10 mouse cellular contexts compared by ENCODE assay signal in genomic region chr13:51648237-51648636, GRCm38 (mm10). TPM values are rescaled to one million over a fixed set of nuclear protein-coding genes. Genes with fewer than 3 reads are reported as not detected.
DNase-seq lines count a peak whose midpoint lies in the region; ATAC-seq and TF ChIP-seq lines count a peak whose summit lies in the region.
"Had no signal": no experiment of that assay in that cellular context is flagged by ENCODE, and none has a peak within 500 bp of the region (broad histone marks: within the 10 kb centered on the region; RNA-seq: fewer than 3 reads in every experiment).

No protein-coding gene starts in this region.

- no peak overlapping the region for H3K9ac ChIP-seq in forebrain, embryonic 13.5 days
- no peak overlapping the region for H3K9ac ChIP-seq in forebrain, embryonic 16.5 days (replicated peaks; ENCODE audit: low read depth, low read length)
- no peak overlapping the region for H3K9ac ChIP-seq in limb, embryonic 12.5 days (replicated peaks)
- H3K9ac ChIP-seq in liver, embryonic 14.5 days (replicated peaks), result peak overlapping the region; percentile 100

- no peak overlapping the region for H3K4me3 ChIP-seq in forebrain, embryonic 13.5 days
- no peak overlapping the region for H3K4me3 ChIP-seq in forebrain, embryonic 16.5 days (replicated peaks; ENCODE audit: low read length)
- H3K4me3 ChIP-seq in limb, embryonic 12.5 days (replicated peaks), result no peak overlapping the region
- H3K4me3 ChIP-seq in limb, embryonic 10.5 days, result no peak overlapping the region
- peak overlapping the region; percentile 87 to 99 for H3K4me3 ChIP-seq in liver, embryonic 14.5 days (ENCODE audit: insufficient read depth in 1 of 2, low read depth in 2 of 2, low read length in 2 of 2)

- TF ChIP-seq EP300 in liver, embryonic 14.5 days (IDR thresholded peaks at IDR 0.05; ENCODE audit: low read depth), result peak; percentile 58

- no peak for ATAC-seq in forebrain, embryonic 13.5 days
- no peak for ATAC-seq in forebrain, embryonic 16.5 days
- ATAC-seq in limb, embryonic 12.5 days (ENCODE audit: insufficient number of reproducible peaks, insufficient read depth, low FRiP score, low TSS enrichment, low read depth), result no peak
- ATAC-seq in liver, embryonic 14.5 days (ENCODE audit: insufficient read depth), result no peak
- ATAC-seq: activated CD4-positive, CD25-positive, alpha-beta regulatory T cell, adult 4 months had no signal

- H3K4me1 ChIP-seq in forebrain, embryonic 13.5 days, result peaks cover 48% of the 10 kb centered on the region
- H3K4me1 ChIP-seq in forebrain, embryonic 16.5 days (replicated peaks; ENCODE audit: control insufficient read depth, insufficient read depth, low read length), result peaks cover 27% of the 10 kb centered on the region
- H3K4me1 ChIP-seq in limb, embryonic 12.5 days (replicated peaks), result peaks cover 30% of the 10 kb centered on the region
- H3K4me1 ChIP-seq in limb, embryonic 10.5 days, result peaks cover 30% of the 10 kb centered on the region
- H3K4me1 ChIP-seq in liver, embryonic 14.5 days (replicated peaks; ENCODE audit: control insufficient read depth in 2 of 2, insufficient read depth in 2 of 2, low read length in 1 of 2), result peaks cover 17 to 22% of the 10 kb centered on the region in 2 experiments

- no peak for DNase-seq in limb, embryonic 10.5 days (ENCODE audit: low spot score)
- peak; percentile 57 for DNase-seq in MEL-GATA-1-ER (ENCODE audit: extremely low read depth, low read depth)
- DNase-seq in liver, embryonic 14.5 days (ENCODE audit: low read depth in 3 of 3, low spot score in 3 of 3), result peak; percentile 66 to 74 (median 69)
- no peak for DNase-seq in cerebellum, postnatal 25 days
- no peak for DNase-seq in adrenal gland, adult 18-20 months (ENCODE audit: low spot score in 2 of 2)
- DNase-seq: retina, postnatal 1 day had no signal

- H3K36me3 ChIP-seq in forebrain, embryonic 13.5 days (ENCODE audit: poor library complexity, severe bottlenecking), result peaks cover 5% of the 10 kb centered on the region; the same call in 1 of the 2 replicates
- H3K36me3 ChIP-seq in forebrain, embryonic 16.5 days (ENCODE audit: control insufficient read depth, insufficient read depth), result no peaks in the 10 kb centered on the region
- peaks cover 18% of the 10 kb centered on the region; the same call in 1 of the 2 replicates for H3K36me3 ChIP-seq in limb, embryonic 12.5 days
- H3K36me3 ChIP-seq in limb, embryonic 10.5 days, result peaks cover 27% of the 10 kb centered on the region
- peaks cover 33% of the 10 kb centered on the region for H3K36me3 ChIP-seq in liver, embryonic 14.5 days (replicated peaks; ENCODE audit: control insufficient read depth, insufficient read depth, low read depth)

- H3K9me3 ChIP-seq in forebrain, embryonic 13.5 days (replicated peaks), result no peaks in the 10 kb centered on the region
- H3K9me3 ChIP-seq in forebrain, embryonic 16.5 days (ENCODE audit: control insufficient read depth, low read length), result no peaks in the 10 kb centered on the region
- H3K9me3 ChIP-seq in limb, embryonic 12.5 days, result no peaks in the 10 kb centered on the region
- no peaks in the 10 kb centered on the region for H3K9me3 ChIP-seq in limb, embryonic 10.5 days (replicated peaks)
- no peaks in the 10 kb centered on the region for H3K9me3 ChIP-seq in liver, embryonic 14.5 days (ENCODE audit: control insufficient read depth, low read length)

- no peak for TF ChIP-seq CTCF in liver, embryonic 14.5 days (IDR thresholded peaks at IDR 0.05; ENCODE audit: low read depth)

- no peaks in the 10 kb centered on the region for H3K27me3 ChIP-seq in forebrain, embryonic 13.5 days
- H3K27me3 ChIP-seq in forebrain, embryonic 16.5 days (replicated peaks; ENCODE audit: control insufficient read depth, insufficient read depth, low read length), result no peaks in the 10 kb centered on the region
- no peaks in the 10 kb centered on the region for H3K27me3 ChIP-seq in limb, embryonic 12.5 days
- H3K27me3 ChIP-seq in limb, embryonic 10.5 days (ENCODE audit: low read depth, poor library complexity, severe bottlenecking), result no peaks in the 10 kb centered on the region
- H3K27me3 ChIP-seq in liver, embryonic 14.5 days (ENCODE audit: control insufficient read depth, insufficient read depth, low read length), result no peaks in the 10 kb centered on the region

- 89% methylated on average over 4 of the region's 4 CpGs for WGBS in forebrain, embryonic 13.5 days
- WGBS in forebrain, embryonic 16.5 days, result 89% methylated on average over 4 of the region's 4 CpGs
- WGBS in limb, embryonic 12.5 days, result 89% methylated on average over 4 of the region's 4 CpGs
- 93% methylated on average over 4 of the region's 4 CpGs for WGBS in limb, embryonic 10.5 days
- WGBS in liver, embryonic 14.5 days (ENCODE audit: insufficient replicate concordance), result 26% methylated on average over 4 of the region's 4 CpGs

- H3K4me2 ChIP-seq in forebrain, embryonic 13.5 days, result peak overlapping the region; percentile 66
- H3K4me2 ChIP-seq in forebrain, embryonic 16.5 days (ENCODE audit: low read length), result no peak overlapping the region
- H3K4me2 ChIP-seq in limb, embryonic 12.5 days, result peak overlapping the region; percentile 63
- H3K4me2 ChIP-seq in liver, embryonic 14.5 days (ENCODE audit: low read depth), result peak overlapping the region; percentile 97

- H3K27ac ChIP-seq in forebrain, embryonic 13.5 days, result no peak overlapping the region
- no peak overlapping the region for H3K27ac ChIP-seq in forebrain, embryonic 16.5 days (ENCODE audit: low read length)
- H3K27ac ChIP-seq in limb, embryonic 12.5 days, result no peak overlapping the region
- H3K27ac ChIP-seq in limb, embryonic 10.5 days, result no peak overlapping the region
- H3K27ac ChIP-seq in liver, embryonic 14.5 days, result peak overlapping the region; percentile 90

RNA-seq across cellular contexts. Expression of gene Cks2, which starts 3.2 kb away (rescaled TPM):
- 290 and 335 TPM in 2 replicates for polyA plus RNA-seq in forebrain, embryonic 13.5 days (2015; fragmentation: Nextera tagmentation; extraction: Ambion mirVana)
- polyA plus RNA-seq in forebrain, embryonic 16.5 days (2015; fragmentation: Nextera tagmentation; extraction: Ambion mirVana), result 97.5 and 118 TPM in 2 replicates
- 351 and 364 TPM in 2 replicates for polyA plus RNA-seq in limb, embryonic 12.5 days (2016; fragmentation: Nextera tagmentation; extraction: Ambion mirVana)
- polyA plus RNA-seq in limb, embryonic 10.5 days (2016; fragmentation: Nextera tagmentation; extraction: Ambion mirVana), result 393 and 424 TPM in 2 replicates
- polyA plus RNA-seq in liver, embryonic 14.5 days (2012; rRNA removed), result 241 and 279 TPM in 2 replicates
- 487 and 490 TPM in 2 replicates for polyA plus RNA-seq in liver, embryonic 14.5 days (2014; fragmentation: Nextera tagmentation; extraction: Ambion mirVana)
- total RNA-seq in adrenal gland, adult 18-20 months (2021), result 1 to 10 TPM; 2.8 to 8.5 TPM

RNA-seq across cellular contexts. Expression of gene Secisbp2, which starts 3.3 kb away (rescaled TPM):
- polyA plus RNA-seq in forebrain, embryonic 13.5 days (2015; fragmentation: Nextera tagmentation; extraction: Ambion mirVana), result 36.1 and 38.0 TPM in 2 replicates
- 31.2 and 40.0 TPM in 2 replicates for polyA plus RNA-seq in forebrain, embryonic 16.5 days (2015; fragmentation: Nextera tagmentation; extraction: Ambion mirVana)
- 26.5 and 29.4 TPM in 2 replicates for polyA plus RNA-seq in limb, embryonic 12.5 days (2016; fragmentation: Nextera tagmentation; extraction: Ambion mirVana)
- 25.4 and 27.8 TPM in 2 replicates for polyA plus RNA-seq in limb, embryonic 10.5 days (2016; fragmentation: Nextera tagmentation; extraction: Ambion mirVana)
- polyA plus RNA-seq in liver, embryonic 14.5 days (2012; rRNA removed), result 8.5 and 12.2 TPM in 2 replicates
- 11.8 and 12.5 TPM in 2 replicates for polyA plus RNA-seq in liver, embryonic 14.5 days (2014; fragmentation: Nextera tagmentation; extraction: Ambion mirVana)
- total RNA-seq in adrenal gland, adult 18-20 months (2021), result 10 to 100 TPM; 19.0 to 21.7 TPM

Comparison
In these comparisons a context has a peak if more than half of its experiments do, and no peak if none do; other contexts are left out.
1. H3K4me3 ChIP-seq: peak in liver, embryonic 14.5 days (2 of 2); none in forebrain, embryonic 13.5 days (single experiment), forebrain, embryonic 16.5 days (single experiment), limb, embryonic 12.5 days (single experiment) and limb, embryonic 10.5 days (single experiment).
2. DNase-seq: peak in MEL-GATA-1-ER (single experiment) and liver, embryonic 14.5 days (3 of 3); none in limb, embryonic 10.5 days (single experiment), cerebellum, postnatal 25 days (0 of 2) and adrenal gland, adult 18-20 months (0 of 2).